Mouse (Mus musculus): ENCODE data around the gene Efcab7.

DNA sequence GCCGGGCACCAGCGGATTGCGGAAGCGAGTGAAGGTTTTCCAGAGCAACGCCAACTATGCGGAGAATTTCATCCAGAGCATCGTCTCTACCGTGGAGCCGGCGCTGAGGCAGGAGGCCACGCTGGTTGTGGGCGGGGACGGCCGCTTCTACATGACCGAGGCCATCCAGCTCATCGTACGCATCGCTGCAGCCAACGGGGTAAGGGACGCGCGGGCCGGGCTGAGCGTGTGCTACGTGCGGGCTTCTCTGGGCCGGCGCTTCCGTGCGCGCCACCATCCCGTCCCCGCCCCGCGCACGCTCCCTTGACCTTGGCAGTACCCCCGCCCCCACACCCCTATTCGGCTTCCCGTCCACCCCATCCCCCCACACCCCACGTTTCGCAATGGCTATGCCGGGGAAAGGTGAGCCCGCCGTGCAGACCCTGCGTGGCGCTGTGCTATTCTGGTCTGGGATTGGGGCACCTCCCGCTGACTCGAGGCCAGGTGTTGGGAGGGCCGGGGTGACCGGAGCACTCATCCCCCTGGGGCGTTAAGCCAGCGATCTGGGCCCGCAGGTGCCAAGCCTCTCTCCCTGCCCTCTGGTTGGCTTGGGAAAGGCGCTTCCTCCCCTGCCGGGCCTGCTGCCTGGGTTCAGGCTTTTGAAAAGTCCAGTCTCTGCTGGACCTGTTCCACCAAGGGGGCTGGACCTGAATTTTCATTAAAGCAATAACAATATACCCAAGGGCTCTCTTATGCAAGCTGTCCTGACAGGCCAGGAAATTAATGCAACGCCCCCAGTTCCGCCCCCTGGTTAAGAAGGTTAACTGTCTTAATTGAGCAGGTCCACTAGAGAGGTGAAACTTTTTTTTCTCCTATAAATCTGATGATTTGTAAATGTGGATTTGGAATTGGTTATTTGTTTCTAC lies 100.9 kb downstream of the Efcab7 start, which contains the start of gene Itgb3bp:
- no peak for TF ChIP-seq CTCF (IDR thresholded peaks at IDR 0.05; ENCODE audit: borderline replicate concordance, insufficient read depth, low read length)
- TF ChIP-seq POLR2A (IDR thresholded peaks at IDR 0.05; ENCODE audit: low read depth, low read length): peak; percentile 38; the same call in 1 of the 2 replicates
